Mouse (Mus musculus) heart, adult 2 months (tissue): Measurements from ENCODE around the gene Rnf114. TPM values are rescaled to one million over a fixed set of nuclear protein-coding genes. Genes with fewer than 3 reads are reported as not detected.

Experiments
- DNase-seq, 2 experiments: peaks; one replicate each; pipeline ENCODE4 v3.0.0; 2021
- H3K27ac ChIP-seq: fragments of 200-600 bp; 2 replicates; pipeline ENCODE4 v1.8.1; 2022
- H3K27me3 ChIP-seq: fragments of 200-500 bp; 2 replicates; pipeline ENCODE4 v1.6.1; 2012; ENCODE audit warnings: mild to moderate bottlenecking, low read length, inconsistent platforms, mixed read lengths; ENCODE audit not compliant: control insufficient read depth, insufficient read depth
- H3K36me3 ChIP-seq: fragments of 200-500 bp; 2 replicates; pipeline ENCODE4 v1.6.1; 2012; ENCODE audit warnings: low read length, inconsistent platforms; ENCODE audit not compliant: control insufficient read depth, insufficient read depth
- H3K4me1 ChIP-seq: fragments of 200-500 bp; 2 replicates; pipeline ENCODE4 v1.6.1; 2011; ENCODE audit warnings: low read length; ENCODE audit not compliant: control insufficient read depth, insufficient read depth
- H3K4me3 ChIP-seq: fragments of 200-600 bp; 2 replicates; pipeline ENCODE4 v1.8.1; 2022
- H3K79me2 ChIP-seq: fragments of 200-500 bp; replicated peaks from 2 replicates; pipeline ENCODE4 v1.6.1; 2012; ENCODE audit warnings: mild to moderate bottlenecking, inconsistent platforms, low read length, moderate library complexity, mixed read lengths; ENCODE audit not compliant: control insufficient read depth, insufficient read depth
- H3K9ac ChIP-seq: fragments of 200-500 bp; 2 replicates; pipeline ENCODE4 v1.6.1; 2012; ENCODE audit warnings: low read depth, mild to moderate bottlenecking, control low read depth, inconsistent platforms, low read length, mixed read lengths
- CTCF ChIP-seq: fragments of 200-600 bp; IDR thresholded peaks from 2 replicates; pipeline ENCODE4 v1.8.1; 2022; ENCODE audit warnings: antibody characterized with exemption, mild to moderate bottlenecking, moderate library complexity
- EP300 ChIP-seq: fragments of 200-500 bp; IDR thresholded peaks from 2 replicates; pipeline ENCODE4 v1.6.1; 2011; ENCODE audit warnings: low read depth, low read length, control low read depth; ENCODE audit not compliant: insufficient read depth
- POLR2A ChIP-seq: fragments of 200-500 bp; IDR thresholded peaks from 2 replicates; pipeline ENCODE4 v1.6.1; 2011; ENCODE audit warnings: mild to moderate bottlenecking, low read depth, low read length, control low read depth; ENCODE audit not compliant: insufficient read depth
- WGBS: fragments of 180-500 bp; shearing (Covaris S2); methylation state at CpG from one replicate; pipeline ENCODE4 v1.1.7; 2018; 5-methylcytosine and 5-hydroxymethylcytosine counted together
- intact Hi-C: fragments of 180-260 bp; cut with DNase I; formaldehyde crosslinking; loops from one replicate; pipeline ENCODE4 v1.15.1; 2025
- polyA plus RNA-seq: library from polyadenylated mRNA; depleted of rRNA; stranded (reverse); fragments of >200 nt; gene quantifications from 2 replicates; pipeline ENCODE4 v1.2.3, GENCODE M21; 2012
- total RNA-seq, 2 experiments: library from RNA; stranded (reverse); gene quantifications; 2 replicates each; pipeline ENCODE4 v1.2.3; 2021

Gene Rnf114
- total and polyA plus RNA-seq, 3 experiments = 60.4 to 96.3 (median 76.7) TPM

- Histone ChIP-seq H3K4me1 (no peaks in the 10 kb centered on the region), H3K4me3 (no peak overlapping the region), H3K36me3 (no peaks in the 10 kb centered on the region), H3K27me3 (no peaks in the 10 kb centered on the region), H3K79me2 (no peaks in the 10 kb centered on the region), H3K9ac (no peak overlapping the region), H3K27ac (no peak overlapping the region)
- intact Hi-C loops = no loop called here
- TF ChIP-seq EP300 = no peak
- no peak for TF ChIP-seq CTCF
- TF ChIP-seq POLR2A = no peak
- 93% methylated on average over 6 of the region's 6 CpGs for WGBS
- no peak for DNase-seq
Measured at GRCm38 (mm10) chr2:167459071-167459865, 33.2 kb upstream of the Rnf114 start.

GRCm38 (mm10) chr2:167462954-167463353, 29.5 kb upstream of the Rnf114 start:
- Histone ChIP-seq H3K36me3 (no peaks in the 10 kb centered on the region), H3K4me3 (no peak overlapping the region), H3K4me1 (no peaks in the 10 kb centered on the region), H3K9ac (no peak overlapping the region), H3K27me3 (no peaks in the 10 kb centered on the region), H3K27ac (no peak overlapping the region), H3K79me2 (no peaks in the 10 kb centered on the region)
- 45% methylated on average over 6 of the region's 6 CpGs for WGBS
- intact Hi-C loops = loop anchor here (1.0 to 5.0 kb wide), 3 partner anchors 41 to 241 kb away; partner anchors contain the start of gene Slc9a8
- no peak for TF ChIP-seq POLR2A
- 0 out of 2 replicates have a peak, but pooled peaks have one; percentile 28 for TF ChIP-seq EP300
- TF ChIP-seq CTCF = peak; percentile 97
- DNase-seq = peak; percentile 50 to 69

GRCm38 (mm10) chr2:167463802-167464201, 28.6 kb upstream of the Rnf114 start:
- 91% methylated on average over 5 of the region's 5 CpGs for WGBS
- H3K27ac ChIP-seq = no peak overlapping the region
- H3K36me3 ChIP-seq = no peaks in the 10 kb centered on the region
- TF ChIP-seq CTCF (no peak), POLR2A (no peak)
- no peak overlapping the region for H3K4me3 ChIP-seq
- no peaks in the 10 kb centered on the region for H3K79me2 ChIP-seq
- no peak overlapping the region for H3K9ac ChIP-seq
- intact Hi-C loops = loop anchor here (1.0 to 5.0 kb wide), 3 partner anchors 42 to 242 kb away; partner anchors contain the start of gene Slc9a8
- no peaks in the 10 kb centered on the region for H3K4me1 ChIP-seq
- H3K27me3 ChIP-seq = no peaks in the 10 kb centered on the region
- DNase-seq = no peak

GRCm38 (mm10) chr2:167465951-167466350, 26.5 kb upstream of the Rnf114 start:
- DNase-seq = no peak
- WGBS = 90% methylated on average over 3 of the region's 3 CpGs
- intact Hi-C loops = no loop called here

GRCm38 (mm10) chr2:167467214-167467613, 25.2 kb upstream of the Rnf114 start:
- H3K36me3 ChIP-seq = no peaks in the 10 kb centered on the region
- H3K4me1 ChIP-seq = no peaks in the 10 kb centered on the region
- no peak for TF ChIP-seq EP300
- 79% methylated on average over 5 of the region's 5 CpGs for WGBS
- H3K27ac ChIP-seq = no peak overlapping the region
- no peak for DNase-seq
- no peaks in the 10 kb centered on the region for H3K79me2 ChIP-seq
- H3K4me3 ChIP-seq = no peak overlapping the region
- H3K9ac ChIP-seq = no peak overlapping the region
- no peaks in the 10 kb centered on the region for H3K27me3 ChIP-seq
- intact Hi-C loops = no loop called here

More at GRCm38 (mm10) chr2:167465951-167466350, 26.5 kb upstream of the Rnf114 start:
- Histone ChIP-seq H3K4me1 (no peaks in the 10 kb centered on the region), H3K9ac (no peak overlapping the region), H3K27me3 (no peaks in the 10 kb centered on the region), H3K79me2 (no peaks in the 10 kb centered on the region), H3K36me3 (no peaks in the 10 kb centered on the region), H3K4me3 (no peak overlapping the region), H3K27ac (no peak overlapping the region)
- no peak for TF ChIP-seq POLR2A
- TF ChIP-seq EP300 = no peak

- intact Hi-C loops = no loop called here
- Histone ChIP-seq H3K27ac (no peak overlapping the region), H3K4me1 (no peaks in the 10 kb centered on the region), H3K27me3 (no peaks in the 10 kb centered on the region), H3K36me3 (no peaks in the 10 kb centered on the region), H3K79me2 (no peaks in the 10 kb centered on the region), H3K4me3 (no peak overlapping the region), H3K9ac (no peak overlapping the region)
- 96% methylated on average over 6 of the region's 6 CpGs for WGBS
- DNase-seq = no peak
- TF ChIP-seq EP300 = no peak
- no peak for TF ChIP-seq POLR2A
- 0 out of 2 replicates have a peak, but pooled peaks have one; percentile 19 for TF ChIP-seq CTCF
Measured at GRCm38 (mm10) chr2:167468444-167468843, 24.0 kb upstream of the Rnf114 start.
